Mouse (Mus musculus) thymus, postnatal 4 days (tissue): ENCODE measurements around the gene Fgfr2.
A peak's percentile ranks its signal among the peaks of the same experiment; 100 is the strongest.

Experiments
- DNase-seq: peaks from one replicate; pipeline ENCODE4 v3.0.0; 2021

Fgfr2 gene

GRCm38 (mm10) chr7:131552781-131553180 is 1570.4 kb downstream of the Fgfr2 start:
- no peak for DNase-seq

- no peak for DNase-seq
Measured at GRCm38 (mm10) chr7:131551931-131552741, 1571.0 kb downstream of the Fgfr2 start.

GRCm38 (mm10) chr7:131551471-131551870 is 1571.7 kb downstream of the Fgfr2 start:
- DNase-seq: no peak

- DNase-seq: no peak
Measured at GRCm38 (mm10) chr7:131548473-131548872, 1574.7 kb downstream of the Fgfr2 start, which contains the start of gene Hmx2. Hmx2 (plus strand) TSS chr7:131548773.

GRCm38 (mm10) chr7:131547481-131547880 is 1575.7 kb downstream of the Fgfr2 start:
- no peak for DNase-seq

- DNase-seq: no peak
Measured at GRCm38 (mm10) chr7:131546423-131546822, 1576.7 kb downstream of the Fgfr2 start.

GRCm38 (mm10) chr7:131545701-131546385 is 1577.3 kb downstream of the Fgfr2 start:
- no peak for DNase-seq

- no peak for DNase-seq
Measured at GRCm38 (mm10) chr7:131544871-131545270, 1578.3 kb downstream of the Fgfr2 start.

GRCm38 (mm10) chr7:131543623-131544481 is 1579.3 kb downstream of the Fgfr2 start:
- peak; percentile 35 for DNase-seq

GRCm38 (mm10) chr7:131542872-131543622 is 1580.1 kb downstream of the Fgfr2 start:
- no peak for DNase-seq

GRCm38 (mm10) chr7:131542115-131542871 is 1580.9 kb downstream of the Fgfr2 start, which contains the start of gene Hmx3:
Hmx3 (plus strand) TSS chr7:131542867.
- no peak for DNase-seq

- DNase-seq: no peak
Measured at GRCm38 (mm10) chr7:131541184-131542114, 1581.7 kb downstream of the Fgfr2 start.

GRCm38 (mm10) chr7:131539979-131540378 is 1583.2 kb downstream of the Fgfr2 start:
- peak; percentile 89 for DNase-seq

- DNase-seq: no peak
Measured at GRCm38 (mm10) chr7:131503739-131504138, 1619.4 kb downstream of the Fgfr2 start.

GRCm38 (mm10) chr7:131478403-131478802 is 1644.7 kb downstream of the Fgfr2 start:
- DNase-seq: no peak

- DNase-seq: no peak
Measured at GRCm38 (mm10) chr7:131477140-131477539, 1646.0 kb downstream of the Fgfr2 start.

GRCm38 (mm10) chr7:131471551-131471950 is 1651.6 kb downstream of the Fgfr2 start:
- no peak for DNase-seq

- DNase-seq: peak; percentile 37
Measured at GRCm38 (mm10) chr7:131469506-131469905, 1653.6 kb downstream of the Fgfr2 start.

- DNase-seq: no peak
Measured at GRCm38 (mm10) chr7:131467312-131467711, 1655.8 kb downstream of the Fgfr2 start.

- no peak for DNase-seq
Measured at GRCm38 (mm10) chr7:131465735-131466134, 1657.4 kb downstream of the Fgfr2 start.
